Mouse (Mus musculus) right cerebral cortex, postnatal 4 days (tissue): Measurements from ENCODE around the gene Adcy3.

Experiments
- DNase-seq: peaks from one replicate; pipeline ENCODE4 v3.0.0-alpha.2; 2022

The Adcy3 gene

DNA sequence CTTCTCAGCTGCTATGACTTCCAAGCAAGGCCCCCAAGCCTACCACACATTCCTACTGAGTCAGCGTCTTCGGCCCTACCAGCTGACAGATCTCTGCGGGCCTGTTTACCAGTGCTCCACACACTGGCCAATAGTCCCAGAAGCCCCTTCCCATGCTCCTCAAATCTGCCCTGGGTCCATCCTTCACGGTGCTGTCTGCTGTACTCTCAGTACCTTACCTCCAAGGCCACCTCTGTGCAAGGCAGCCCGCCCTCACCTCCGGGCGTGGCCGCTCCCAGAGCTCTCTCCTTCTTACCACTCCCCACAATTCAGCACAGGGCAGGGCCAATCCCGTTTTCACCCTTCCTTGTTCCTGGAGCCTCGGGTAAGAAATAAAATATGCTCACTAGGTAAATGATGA lies 112.8 kb downstream of the Adcy3 start:
- no peak for DNase-seq

DNA sequence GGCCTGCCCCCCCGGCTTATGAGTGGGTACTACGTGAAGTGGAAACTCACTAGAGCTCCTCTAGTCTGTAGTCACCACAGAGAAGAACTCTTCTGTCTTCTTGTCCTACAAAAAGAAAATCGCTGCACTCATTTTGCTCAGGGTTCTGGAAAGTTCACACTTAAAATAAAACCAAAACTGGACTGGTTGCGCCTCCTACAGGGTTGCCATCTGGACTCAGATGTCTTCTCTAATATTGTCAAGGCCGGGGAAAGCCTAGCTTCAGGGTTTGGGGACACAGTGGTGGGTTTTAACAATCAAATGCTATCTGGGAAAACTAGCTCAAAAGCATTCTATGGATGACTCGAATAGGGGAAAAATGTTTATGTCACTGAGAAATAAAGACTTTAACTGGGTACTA lies 116.9 kb downstream of the Adcy3 start:
- no peak for DNase-seq

DNA sequence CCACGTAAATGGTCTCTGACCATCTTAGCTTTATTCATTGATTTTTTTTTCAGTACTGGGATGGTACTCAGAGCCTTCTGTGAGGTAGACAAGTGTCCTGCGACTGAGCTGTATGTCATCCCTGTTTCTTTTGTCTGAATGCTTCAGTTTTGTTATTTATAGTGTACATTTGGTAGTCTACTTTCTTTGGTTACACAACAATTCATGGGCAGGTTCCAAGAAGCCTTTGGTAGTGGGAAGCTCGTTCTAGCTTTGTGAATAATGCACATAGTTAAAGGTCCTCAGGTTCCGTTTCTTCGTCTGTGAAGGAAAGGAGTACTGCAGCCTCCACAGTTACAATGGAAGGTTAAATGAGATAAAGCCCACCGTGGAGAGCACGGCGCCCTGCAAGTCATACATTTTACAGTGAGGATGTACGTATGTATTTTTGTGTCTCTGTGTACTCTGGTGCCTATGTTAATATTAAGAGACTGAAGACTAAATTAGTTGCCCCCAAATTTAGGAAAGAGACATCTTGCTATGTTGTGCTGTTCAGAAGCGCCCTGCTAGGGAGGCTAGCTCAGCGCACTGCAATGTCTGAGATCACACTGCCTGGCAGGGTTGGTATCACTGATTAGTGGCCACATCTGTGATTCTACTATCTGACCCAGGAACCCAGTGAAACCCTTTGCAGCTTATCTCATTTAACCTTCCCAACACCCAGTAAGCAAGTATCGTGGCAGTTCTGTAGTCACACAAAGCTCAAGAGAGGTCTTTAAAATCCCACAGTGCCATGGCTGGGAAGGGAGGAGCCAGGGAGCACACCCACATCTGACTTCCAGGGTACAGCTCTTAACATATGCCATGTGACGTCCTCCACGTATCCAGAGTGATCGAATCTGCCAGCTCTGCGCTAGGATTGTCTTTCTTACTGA lies 120.1 kb downstream of the Adcy3 start:
- DNase-seq, result no peak
